Mouse (Mus musculus) kidney, embryonic 15.5 days (tissue): ENCODE measurements around the gene Crip2. TPM values are rescaled to one million over a fixed set of nuclear protein-coding genes. Genes with fewer than 3 reads are reported as not detected.
A peak's percentile ranks its signal among the peaks of the same experiment; 100 is the strongest.

Experiments
- ATAC-seq: fragments of 200-750 bp; cut with Nextera tagmentation; replicated peaks from 2 replicates; pipeline ENCODE4 v1.8.0; 2017; ENCODE audit warnings: moderate TSS enrichment; ENCODE audit not compliant: low FRiP score
- H3K27ac ChIP-seq: fragments of 300-500 bp; sonication (generic); 2 replicates; pipeline ENCODE4 v1.5.1; 2015; ENCODE audit warnings: mild to moderate bottlenecking, inconsistent platforms
- H3K27me3 ChIP-seq: fragments of 300-500 bp; sonication (generic); 2 replicates; pipeline ENCODE4 v1.6.1; 2015; ENCODE audit warnings: inconsistent platforms
- H3K36me3 ChIP-seq: fragments of 300-500 bp; sonication (generic); 2 replicates; pipeline ENCODE4 v1.6.1; 2015; ENCODE audit warnings: inconsistent platforms
- H3K4me1 ChIP-seq: fragments of 300-500 bp; sonication (generic); 2 replicates; pipeline ENCODE4 v1.6.1; 2015; ENCODE audit warnings: inconsistent platforms
- H3K4me2 ChIP-seq: fragments of 300-500 bp; sonication (generic); 2 replicates; pipeline ENCODE4 v1.6.1; 2015; ENCODE audit warnings: moderate library complexity, mild to moderate bottlenecking, inconsistent platforms
- H3K4me3 ChIP-seq: fragments of 300-500 bp; sonication (generic); replicated peaks from 2 replicates; pipeline ENCODE4 v1.5.1; 2015; ENCODE audit warnings: mild to moderate bottlenecking, inconsistent platforms
- H3K9ac ChIP-seq: fragments of 300-500 bp; sonication (generic); 2 replicates; pipeline ENCODE4 v1.6.1; 2015; ENCODE audit warnings: mild to moderate bottlenecking, inconsistent platforms
- H3K9me3 ChIP-seq: fragments of 300-500 bp; sonication (generic); replicated peaks from 2 replicates; pipeline ENCODE4 v1.6.1; 2016; ENCODE audit warnings: inconsistent platforms
- WGBS: fragments of 180-500 bp; shearing (Covaris S2); methylation state at CpG from one replicate; pipeline ENCODE4 v1.1.7; 2015; ENCODE audit warnings: mixed read lengths; 5-methylcytosine and 5-hydroxymethylcytosine counted together
- polyA plus RNA-seq: library from polyadenylated mRNA; unstranded; fragments of >200 nt; fragmentation: Nextera tagmentation; extraction: Ambion mirVana; gene quantifications from 2 replicates; pipeline ENCODE4 v1.2.1, GENCODE M21; 2015

Gene Crip2
- polyA plus RNA-seq, 1 experiment from 2014 or later = 210 TPM

DNA sequence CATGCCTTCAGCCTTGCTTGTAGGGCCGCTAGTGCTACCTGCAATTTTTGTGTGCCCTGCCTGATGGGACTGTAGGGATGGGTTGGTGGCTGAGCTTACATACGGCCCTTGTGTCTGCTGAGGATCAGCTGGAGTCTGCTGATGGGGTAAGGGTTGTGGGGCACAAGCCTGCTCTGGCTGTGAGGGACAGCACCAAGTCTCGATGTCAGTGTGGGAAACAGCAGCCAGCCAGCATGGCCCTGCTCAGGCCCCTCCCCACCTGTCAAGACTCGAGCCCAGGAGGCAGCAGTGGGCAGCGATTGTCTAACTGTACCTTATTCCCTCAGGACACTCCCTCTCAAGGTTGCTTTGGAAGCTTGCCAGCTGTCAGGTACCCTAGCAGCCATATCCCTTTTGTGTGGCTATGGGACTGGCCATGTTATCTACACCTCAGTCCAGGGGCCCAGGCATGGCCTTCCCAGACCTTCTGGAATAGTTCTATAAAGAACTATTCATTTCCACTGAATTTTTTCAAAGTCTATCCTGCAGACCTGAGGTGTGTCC, 6.1 kb upstream of the Crip2 start:
- Histone ChIP-seq H3K4me3 (no peak overlapping the region), H3K27me3 (no peaks in the 10 kb centered on the region), H3K9ac (no peak overlapping the region), H3K4me1 (peaks cover 8% of the 10 kb centered on the region), H3K36me3 (peaks cover 97% of the 10 kb centered on the region), H3K27ac (no peak overlapping the region), H3K9me3 (no peaks in the 10 kb centered on the region), H3K4me2 (no peak overlapping the region)
- no peak for ATAC-seq
- 76% methylated on average over 5 of the region's 5 CpGs for WGBS

DNA sequence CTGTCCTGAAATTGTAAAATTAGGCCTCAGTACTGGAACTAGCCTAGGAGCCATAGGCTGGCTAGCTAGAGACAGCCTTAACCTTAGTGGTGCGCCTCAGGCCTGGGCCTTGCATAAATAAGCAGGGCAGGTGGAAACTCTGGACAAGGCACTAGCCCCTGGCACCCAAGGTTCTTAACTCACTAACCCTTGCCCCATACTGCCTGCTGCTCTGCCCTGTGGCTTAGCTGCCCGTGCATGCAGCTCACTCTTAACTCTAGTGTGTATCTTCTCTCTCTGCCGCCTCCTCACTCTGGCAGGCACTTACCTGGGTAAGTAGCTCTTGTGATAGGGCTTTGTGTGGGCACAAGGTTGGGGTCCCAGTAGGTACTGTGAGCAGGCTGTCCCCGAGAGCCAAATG, 5.5 kb upstream of the Crip2 start:
- Histone ChIP-seq H3K4me1 (peaks cover 14% of the 10 kb centered on the region), H3K9me3 (no peaks in the 10 kb centered on the region), H3K36me3 (peaks cover 91% of the 10 kb centered on the region), H3K27me3 (no peaks in the 10 kb centered on the region), H3K4me3 (no peak overlapping the region), H3K27ac (no peak overlapping the region), H3K4me2 (no peak overlapping the region), H3K9ac (no peak overlapping the region)
- no peak for ATAC-seq
- WGBS = 93% methylated on average over 4 of the region's 4 CpGs

DNA sequence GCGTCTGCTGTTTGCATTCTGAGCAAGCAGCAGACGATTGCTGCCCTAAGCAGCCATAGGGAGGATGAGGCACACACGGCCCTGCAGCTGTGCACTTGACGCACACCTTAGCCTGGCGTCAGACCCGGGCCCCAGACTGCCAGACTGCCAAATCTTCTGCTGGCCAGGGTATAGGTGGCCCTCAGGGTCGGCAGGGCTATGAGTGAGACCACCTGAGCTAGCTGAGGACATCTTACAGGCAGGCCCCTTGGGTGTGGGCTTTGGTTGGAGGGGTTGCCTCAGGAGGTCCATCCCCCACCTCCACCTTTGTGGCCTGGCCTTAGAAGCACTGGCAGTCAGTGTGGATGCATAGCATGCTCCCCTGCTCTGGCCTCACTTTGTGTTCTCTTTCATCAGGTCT, 4.6 kb upstream of the Crip2 start:
- no peaks in the 10 kb centered on the region for H3K9me3 ChIP-seq
- H3K4me2 ChIP-seq = no peak overlapping the region
- no peak overlapping the region for H3K4me3 ChIP-seq
- no peaks in the 10 kb centered on the region for H3K27me3 ChIP-seq
- ATAC-seq = no peak
- H3K36me3 ChIP-seq = peaks cover 82% of the 10 kb centered on the region
- peaks cover 23% of the 10 kb centered on the region for H3K4me1 ChIP-seq
- 93% methylated on average over 7 of the region's 7 CpGs for WGBS
- H3K27ac ChIP-seq = no peak overlapping the region
- H3K9ac ChIP-seq = no peak overlapping the region

DNA sequence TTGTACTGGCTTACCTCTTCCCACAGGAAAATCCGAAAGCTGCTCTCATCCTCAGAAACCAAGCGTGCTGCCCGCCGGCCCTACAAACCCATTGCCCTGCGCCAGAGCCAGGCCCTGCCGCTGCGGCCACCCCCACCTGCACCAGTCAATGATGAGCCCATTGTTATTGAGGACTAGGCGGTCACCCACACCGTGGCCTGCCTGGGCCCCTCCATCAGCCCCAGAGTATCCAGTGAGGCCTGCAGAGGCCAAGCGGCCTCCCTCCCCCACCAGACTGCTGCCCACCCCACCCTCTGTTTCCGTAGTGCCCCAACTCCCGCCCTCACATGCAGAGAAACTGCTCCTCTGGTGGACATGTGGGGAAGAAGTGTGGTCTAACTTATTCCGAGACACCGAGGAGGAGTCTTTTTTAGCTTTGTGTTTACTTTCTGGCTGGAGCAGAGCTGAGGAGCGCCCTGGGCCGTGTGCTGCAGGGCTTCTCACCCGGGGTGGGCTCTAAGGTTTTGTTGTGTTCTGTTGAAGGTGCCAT, 3.5 kb upstream of the Crip2 start:
- H3K4me1 ChIP-seq = peaks cover 35% of the 10 kb centered on the region
- H3K9me3 ChIP-seq = no peaks in the 10 kb centered on the region
- H3K4me3 ChIP-seq = no peak overlapping the region
- WGBS = 87% methylated on average over 17 of the region's 17 CpGs
- H3K9ac ChIP-seq = no peak overlapping the region
- H3K27me3 ChIP-seq = no peaks in the 10 kb centered on the region
- H3K36me3 ChIP-seq = peaks cover 71% of the 10 kb centered on the region
- no peak overlapping the region for H3K27ac ChIP-seq
- ATAC-seq = no peak
- no peak overlapping the region for H3K4me2 ChIP-seq

DNA sequence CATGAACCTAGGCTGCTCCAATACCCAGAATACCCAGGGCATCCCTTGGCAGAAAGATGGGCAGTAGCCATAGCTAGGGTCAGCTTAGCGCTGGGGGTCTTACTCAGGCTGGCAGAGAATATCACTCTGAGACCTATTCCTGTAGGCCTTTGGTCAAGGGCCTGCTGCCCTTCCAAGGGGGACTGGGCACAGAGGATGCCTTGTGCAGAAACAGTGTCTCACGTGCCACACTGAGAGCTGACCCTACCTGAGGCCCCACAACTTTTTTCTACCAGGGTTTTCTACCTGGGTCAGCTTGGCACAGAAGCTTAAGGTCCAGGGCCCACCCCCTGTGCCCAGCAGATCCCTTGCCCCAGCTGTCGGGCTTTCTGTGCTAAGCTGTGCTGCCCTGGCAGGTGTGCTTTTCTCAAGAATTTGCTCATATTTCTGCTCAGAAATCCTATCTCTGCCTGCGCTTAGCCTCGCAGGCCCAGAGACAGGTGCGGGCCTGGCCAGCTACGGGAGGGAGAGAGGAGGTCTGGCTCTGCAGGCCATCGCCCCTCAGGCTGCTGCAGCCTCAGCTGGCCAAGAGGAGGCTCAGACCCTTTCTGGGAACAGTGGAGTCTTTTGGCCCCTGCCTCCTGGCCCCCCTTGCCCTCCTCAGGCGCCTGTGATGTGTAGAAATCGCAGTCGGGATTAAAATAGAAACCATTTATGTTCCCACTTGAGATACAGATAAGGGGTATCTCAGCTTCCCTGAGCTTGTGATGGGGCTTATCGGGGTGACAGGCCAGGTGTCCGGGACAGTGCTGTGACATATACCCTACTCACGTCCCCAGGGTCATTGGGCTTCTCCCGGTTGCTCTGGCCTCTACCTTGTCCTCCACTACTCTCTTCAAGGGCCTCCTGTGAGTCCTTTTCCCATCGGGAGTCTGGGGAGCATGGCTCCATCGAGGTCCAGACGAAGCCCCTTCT, 2.5 kb upstream of the Crip2 start:
- H3K27ac ChIP-seq = no peak overlapping the region
- H3K9ac ChIP-seq = no peak overlapping the region
- 88% methylated on average over 18 of the region's 18 CpGs for WGBS
- H3K4me3 ChIP-seq = no peak overlapping the region
- ATAC-seq = no peak
- no peak overlapping the region for H3K4me2 ChIP-seq
- no peaks in the 10 kb centered on the region for H3K27me3 ChIP-seq
- peaks cover 61% of the 10 kb centered on the region for H3K36me3 ChIP-seq
- H3K9me3 ChIP-seq = no peaks in the 10 kb centered on the region
- peaks cover 44% of the 10 kb centered on the region for H3K4me1 ChIP-seq

DNA sequence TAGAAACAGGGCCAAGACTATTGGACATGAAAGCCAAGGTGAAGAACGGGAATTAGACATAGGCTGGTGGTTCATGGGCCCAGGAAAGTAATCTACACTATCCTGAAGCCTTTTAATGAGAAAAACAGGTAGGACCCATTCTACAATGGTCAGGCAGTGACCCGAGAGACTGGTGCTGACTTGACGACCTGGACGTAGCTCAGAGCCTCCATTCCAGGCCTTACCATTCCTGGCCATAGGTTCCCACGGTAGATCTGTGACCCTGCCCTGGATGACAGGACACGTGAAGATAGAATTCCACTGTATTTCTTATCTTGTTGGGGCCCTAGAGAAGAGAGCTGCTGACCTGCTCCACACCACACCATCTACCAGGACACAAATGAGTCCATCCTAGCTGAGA, 1.7 kb upstream of the Crip2 start:
- WGBS = 75% methylated on average over 6 of the region's 6 CpGs
- Histone ChIP-seq H3K4me1 (peaks cover 52% of the 10 kb centered on the region), H3K4me3 (no peak overlapping the region), H3K9me3 (no peaks in the 10 kb centered on the region), H3K4me2 (no peak overlapping the region), H3K9ac (no peak overlapping the region), H3K27me3 (no peaks in the 10 kb centered on the region), H3K36me3 (peaks cover 54% of the 10 kb centered on the region), H3K27ac (no peak overlapping the region)
- no peak for ATAC-seq

DNA sequence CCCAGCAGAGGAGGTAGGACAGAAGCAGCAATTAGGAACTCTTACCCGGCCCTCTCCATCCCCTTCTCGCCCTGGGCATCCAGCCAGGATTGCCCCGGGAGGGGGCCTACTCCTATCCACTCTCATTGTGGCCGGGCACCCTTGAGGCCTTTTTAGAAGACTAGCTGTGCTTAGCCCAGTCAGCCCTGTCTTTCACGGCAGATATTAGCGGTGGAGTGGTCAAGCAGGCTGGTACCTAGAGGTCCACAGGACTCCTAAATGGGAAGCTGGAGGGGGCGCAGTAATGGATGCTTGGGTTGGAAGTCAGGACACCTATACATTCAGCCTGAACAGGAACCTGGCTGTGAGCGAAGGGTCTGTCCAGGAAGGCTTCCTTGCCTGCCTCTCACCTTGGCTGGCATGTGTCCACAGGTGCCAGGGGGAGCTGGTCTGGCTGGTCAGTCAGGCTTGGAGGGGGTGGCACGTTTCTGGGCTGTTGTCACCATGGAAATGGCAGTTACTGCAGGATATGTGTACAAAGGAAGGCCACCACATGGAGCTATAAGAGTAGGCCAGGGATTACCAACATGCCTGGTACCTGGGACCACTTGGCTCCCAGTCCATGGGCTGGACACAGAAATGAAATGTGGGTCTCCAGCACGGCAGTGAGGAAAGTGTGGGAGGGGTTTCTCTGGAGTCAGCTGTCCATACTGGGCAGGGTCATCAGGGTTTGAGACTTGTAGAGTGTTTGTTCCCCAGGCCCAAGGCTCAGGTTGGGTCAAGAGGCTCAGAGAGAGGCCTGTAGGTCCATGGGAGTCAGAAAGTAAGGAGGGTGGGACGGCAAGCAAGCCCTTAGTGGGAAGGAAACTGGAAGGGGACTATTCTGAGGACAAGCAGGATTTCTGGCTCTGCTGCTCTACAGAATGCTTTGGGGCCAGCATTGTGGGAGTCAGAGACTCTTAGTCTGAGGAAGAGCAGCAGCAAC, 853 bp upstream of the Crip2 start:
- WGBS = 48% methylated on average over 11 of the region's 11 CpGs
- no peaks in the 10 kb centered on the region for H3K9me3 ChIP-seq
- peak overlapping the region; percentile 60 for H3K4me3 ChIP-seq
- H3K4me2 ChIP-seq = peak overlapping the region; percentile 85
- peak overlapping the region; percentile 82 for H3K27ac ChIP-seq
- H3K27me3 ChIP-seq = no peaks in the 10 kb centered on the region
- peaks cover 53% of the 10 kb centered on the region for H3K36me3 ChIP-seq
- no peak for ATAC-seq
- H3K9ac ChIP-seq = no peak overlapping the region
- H3K4me1 ChIP-seq = peaks cover 60% of the 10 kb centered on the region

DNA sequence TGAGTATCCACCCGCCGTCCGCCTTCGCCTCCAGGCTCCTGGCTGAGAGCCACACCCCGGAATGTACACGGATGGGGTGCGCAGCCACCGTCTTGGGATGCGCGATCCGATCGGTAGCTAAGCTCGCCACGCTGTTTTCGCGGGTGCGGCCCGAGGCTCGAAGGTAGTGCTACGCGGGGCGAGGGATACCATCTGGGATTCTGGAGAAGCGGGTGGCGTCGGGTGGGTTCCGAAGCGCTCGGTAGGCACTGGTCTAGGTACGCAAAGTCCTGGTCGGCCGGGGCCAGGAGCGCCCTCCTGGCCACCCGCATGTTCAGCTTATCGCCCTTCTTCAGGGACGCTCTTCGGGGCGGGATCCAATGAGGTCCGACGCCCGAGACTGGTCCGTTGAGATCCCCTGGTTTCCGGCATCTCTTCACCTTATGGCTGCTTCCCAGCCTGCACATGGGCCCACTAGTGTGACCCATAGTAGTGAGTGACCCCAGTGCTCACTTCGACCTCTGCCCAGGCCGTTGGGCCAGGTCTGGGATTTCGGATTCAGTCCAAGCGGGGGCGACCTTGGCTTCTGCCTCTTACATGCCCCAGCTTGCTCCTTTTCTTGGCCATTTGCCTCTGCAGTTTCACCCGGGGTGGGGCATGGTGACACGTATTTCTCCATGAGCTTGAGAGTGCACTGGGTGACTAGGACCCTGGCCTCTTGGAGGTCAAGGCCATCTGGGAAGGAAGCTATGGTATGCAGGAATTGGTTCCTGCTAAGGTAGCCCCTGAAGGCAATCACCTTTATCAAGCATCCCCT, 778 bp downstream of the Crip2 start:
- peaks cover 47% of the 10 kb centered on the region for H3K36me3 ChIP-seq
- WGBS = 3% methylated on average over 49 of the region's 49 CpGs
- H3K9ac ChIP-seq = peak overlapping the region; percentile 55
- H3K4me3 ChIP-seq = peak overlapping the region; percentile 60
- peak overlapping the region; percentile 85 for H3K4me2 ChIP-seq
- no peaks in the 10 kb centered on the region for H3K27me3 ChIP-seq
- ATAC-seq = peak; percentile 1; the same call in 1 of the 2 replicates
- peak overlapping the region; percentile 82 for H3K27ac ChIP-seq
- H3K9me3 ChIP-seq = no peaks in the 10 kb centered on the region
- peaks cover 68% of the 10 kb centered on the region for H3K4me1 ChIP-seq

DNA sequence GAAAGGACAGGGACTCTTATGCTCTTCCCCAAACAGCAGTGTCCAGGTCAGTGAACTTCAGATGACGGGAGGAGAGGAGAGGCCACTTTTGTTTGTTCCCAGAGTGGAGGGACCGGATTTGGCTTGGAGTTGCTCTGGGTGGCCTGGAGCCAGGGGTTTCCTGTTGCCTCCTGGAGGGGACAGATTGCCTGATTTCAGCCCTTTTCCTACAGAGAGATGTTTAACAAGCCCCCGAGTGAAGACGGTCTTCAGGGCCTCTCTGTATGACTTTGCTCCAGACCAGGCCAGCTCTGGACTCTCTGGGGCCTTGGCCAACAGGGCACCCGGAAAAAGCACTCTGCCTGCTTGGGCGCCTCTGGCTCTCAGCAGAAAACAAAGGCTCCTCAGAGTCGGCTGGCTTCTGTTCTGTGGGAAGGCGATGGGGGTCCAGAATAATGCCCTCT, 1.5 kb downstream of the Crip2 start:
- H3K9me3 ChIP-seq = no peaks in the 10 kb centered on the region
- H3K27me3 ChIP-seq = no peaks in the 10 kb centered on the region
- peaks cover 75% of the 10 kb centered on the region for H3K4me1 ChIP-seq
- 40% methylated on average over 8 of the region's 8 CpGs for WGBS
- peak overlapping the region; percentile 82 for H3K27ac ChIP-seq
- peak overlapping the region; percentile 85 for H3K4me2 ChIP-seq
- peak overlapping the region; percentile 60 for H3K4me3 ChIP-seq
- peak overlapping the region; percentile 55 for H3K9ac ChIP-seq
- H3K36me3 ChIP-seq = peaks cover 40% of the 10 kb centered on the region
- no peak for ATAC-seq

DNA sequence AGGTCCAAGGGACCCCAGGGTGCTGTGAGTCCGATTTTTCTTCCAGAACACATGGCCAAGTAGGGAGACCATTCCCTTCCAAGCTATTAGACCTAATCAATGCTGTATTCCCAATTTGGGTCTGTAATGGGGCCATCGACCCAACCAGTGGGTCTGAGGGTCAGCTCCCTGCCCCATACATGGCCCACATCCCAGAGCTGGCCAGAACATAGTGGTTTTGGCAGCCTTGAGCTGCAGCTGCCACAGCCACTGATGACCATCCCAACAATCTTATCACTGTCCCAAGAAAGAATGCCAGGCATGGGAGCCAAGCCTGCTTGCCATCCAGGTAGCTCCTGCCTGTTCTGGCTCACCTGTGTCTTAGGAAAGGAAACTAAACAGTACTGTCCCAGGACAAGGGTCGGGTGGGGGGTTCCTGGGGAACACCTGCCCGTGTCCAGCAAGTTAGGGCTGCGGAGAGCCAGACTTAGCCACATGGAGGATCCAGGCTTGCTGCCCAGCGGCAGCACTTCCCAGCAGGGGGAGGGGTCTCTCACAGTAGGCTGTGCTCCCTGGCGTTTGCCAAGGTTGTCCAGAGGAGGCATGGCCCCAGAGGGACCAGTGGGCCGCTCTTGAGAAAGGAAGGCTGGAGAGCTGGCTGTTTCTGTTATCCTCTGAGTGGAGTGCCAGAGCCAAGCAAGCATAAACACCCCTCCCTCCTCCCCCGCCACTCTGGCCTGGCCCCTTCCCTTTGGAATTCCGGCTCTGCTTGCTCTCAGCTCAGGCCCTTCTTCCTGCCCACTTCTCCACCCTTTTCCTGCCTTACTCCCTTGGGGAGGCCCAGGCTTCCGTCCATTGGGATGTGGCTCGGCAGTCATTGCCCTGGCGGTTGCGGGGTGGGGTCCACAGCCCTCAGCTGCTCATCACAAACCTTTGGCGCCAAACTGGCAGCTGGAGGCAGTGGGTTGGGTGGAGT, 2.3 kb downstream of the Crip2 start:
- H3K36me3 ChIP-seq = peaks cover 33% of the 10 kb centered on the region
- no peaks in the 10 kb centered on the region for H3K9me3 ChIP-seq
- no peaks in the 10 kb centered on the region for H3K27me3 ChIP-seq
- H3K9ac ChIP-seq = peak overlapping the region; percentile 55; the same call in 1 of the 2 replicates
- H3K4me3 ChIP-seq = peak overlapping the region; percentile 60
- 15% methylated on average over 15 of the region's 15 CpGs for WGBS
- peaks cover 83% of the 10 kb centered on the region for H3K4me1 ChIP-seq
- ATAC-seq = peak; percentile 33
- peak overlapping the region; percentile 85 for H3K4me2 ChIP-seq
- peak overlapping the region; percentile 82 for H3K27ac ChIP-seq
